ENCODE assay signal across 9 mouse cellular contexts in genomic region chr17:68978151-68978550, GRCm38 (mm10).
DNase-seq lines count a peak whose midpoint lies in the region.
"Had no signal": no experiment of that assay in that cellular context is flagged by ENCODE, and none has a peak within 500 bp of the region (broad histone marks: within the 10 kb centered on the region; RNA-seq: fewer than 3 reads in every experiment).

No protein-coding gene starts in this region.

- peak; percentile 15 to 30 for DNase-seq in cerebellum, postnatal 25 days
- DNase-seq in cerebellum, adult 11-12 months, result no peak
- peak; percentile 7 for DNase-seq in left cerebral cortex, postnatal 4 days
- no peak for DNase-seq in left cerebral cortex, adult 18-20 months (ENCODE audit: low spot score in 2 of 2)
- DNase-seq in lung, postnatal 36 days, result peak; percentile 12
- DNase-seq in lung, postnatal 25 days (ENCODE audit: low spot score), result no peak
- DNase-seq: adrenal gland, postnatal 14 days; forebrain, postnatal 0 days; gastrocnemius, postnatal 14 days had no signal

- intact Hi-C loops in left cerebral cortex, postnatal 4 days (cut with DNase I), result no loop called here

Comparison
In these comparisons a context has a peak if more than half of its experiments do, and no peak if none do; other contexts are left out.
1. DNase-seq: peak in cerebellum, postnatal 25 days (2 of 2), left cerebral cortex, postnatal 4 days (single experiment) and lung, postnatal 36 days (single experiment); none in cerebellum, adult 11-12 months (single experiment), left cerebral cortex, adult 18-20 months (0 of 2) and lung, postnatal 25 days (single experiment).